Mouse (Mus musculus) heart, embryonic 15.5 days (tissue): Measurements from ENCODE around the gene Gm11168. TPM values are rescaled to one million over a fixed set of nuclear protein-coding genes. Genes with fewer than 3 reads are reported as not detected.
"Not testable (repeated sequence)": the region's sequence is repeated elsewhere in the genome, so short reads cannot be mapped to it uniquely, and the experiment has no call there.

Experiments used
- ATAC-seq: fragments of 200-750 bp; cut with Nextera tagmentation; replicated peaks from 2 replicates; pipeline ENCODE4 v1.8.0; 2017; ENCODE audit warnings: low read depth, moderate TSS enrichment; ENCODE audit not compliant: insufficient number of reproducible peaks, insufficient read depth, low FRiP score
- H3K27ac ChIP-seq: fragments of 300-500 bp; sonication (generic); 2 replicates; pipeline ENCODE4 v1.5.1; 2015; ENCODE audit warnings: mild to moderate bottlenecking, inconsistent platforms
- H3K27me3 ChIP-seq: fragments of 300-500 bp; sonication (generic); 2 replicates; pipeline ENCODE4 v1.6.1; 2015; ENCODE audit warnings: inconsistent platforms
- H3K36me3 ChIP-seq: fragments of 300-500 bp; sonication (generic); 2 replicates; pipeline ENCODE4 v1.6.1; 2015; ENCODE audit warnings: mild to moderate bottlenecking, inconsistent platforms
- H3K4me1 ChIP-seq: fragments of 300-500 bp; sonication (generic); replicated peaks from 2 replicates; pipeline ENCODE4 v1.6.1; 2015; ENCODE audit warnings: inconsistent platforms
- H3K4me2 ChIP-seq: fragments of 300-500 bp; sonication (generic); 2 replicates; pipeline ENCODE4 v1.6.1; 2015; ENCODE audit warnings: inconsistent platforms, mild to moderate bottlenecking, moderate library complexity
- H3K4me3 ChIP-seq: fragments of 300-500 bp; sonication (generic); 2 replicates; pipeline ENCODE4 v1.5.1; 2015; ENCODE audit warnings: mild to moderate bottlenecking, inconsistent platforms
- H3K9ac ChIP-seq: fragments of 300-500 bp; sonication (generic); 2 replicates; pipeline ENCODE4 v1.6.1; 2015; ENCODE audit warnings: mild to moderate bottlenecking, inconsistent platforms
- H3K9me3 ChIP-seq: fragments of 300-500 bp; sonication (generic); replicated peaks from 2 replicates; pipeline ENCODE4 v1.6.1; 2016; ENCODE audit warnings: inconsistent platforms
- WGBS: fragments of 180-500 bp; shearing (Covaris S2); methylation state at CpG from one replicate; pipeline ENCODE4 v1.1.7; 2015; ENCODE audit warnings: mixed read lengths; 5-methylcytosine and 5-hydroxymethylcytosine counted together
- polyA plus RNA-seq: library from polyadenylated mRNA; unstranded; fragments of >200 nt; fragmentation: Nextera tagmentation; extraction: Ambion mirVana; gene quantifications from 2 replicates; pipeline ENCODE4 v1.2.1, GENCODE M21; 2015

Gene Gm11168
- polyA plus RNA-seq, 1 experiment from 2014 or later: not detected

DNA sequence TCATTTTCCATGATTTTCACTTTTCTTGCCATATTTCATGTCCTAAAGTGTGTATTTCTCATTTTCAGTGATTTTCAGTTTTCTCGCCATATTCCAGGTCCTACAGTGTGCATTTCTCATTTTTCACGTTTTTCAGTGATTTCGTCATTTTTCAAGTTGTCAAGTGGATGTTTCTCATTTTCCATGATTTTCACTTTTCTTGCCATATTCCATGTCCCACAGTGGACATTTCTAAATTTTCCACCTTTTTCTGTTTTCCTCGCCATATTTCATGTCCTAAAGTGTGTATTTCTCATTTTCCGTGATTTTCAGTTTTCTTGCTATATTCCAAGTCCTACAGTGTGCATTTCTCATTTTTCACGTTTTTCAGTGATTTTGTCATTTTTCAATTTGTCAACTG lies 12.8 kb downstream of the Gm11168 start:
- H3K4me2 ChIP-seq, H3K4me1 ChIP-seq, ATAC-seq, H3K9me3 ChIP-seq, H3K4me3 ChIP-seq, H3K27me3 ChIP-seq, H3K27ac ChIP-seq, H3K9ac ChIP-seq, H3K36me3 ChIP-seq: not testable (repeated sequence)
- WGBS: 71% methylated on average over 6 of the region's 6 CpGs

DNA sequence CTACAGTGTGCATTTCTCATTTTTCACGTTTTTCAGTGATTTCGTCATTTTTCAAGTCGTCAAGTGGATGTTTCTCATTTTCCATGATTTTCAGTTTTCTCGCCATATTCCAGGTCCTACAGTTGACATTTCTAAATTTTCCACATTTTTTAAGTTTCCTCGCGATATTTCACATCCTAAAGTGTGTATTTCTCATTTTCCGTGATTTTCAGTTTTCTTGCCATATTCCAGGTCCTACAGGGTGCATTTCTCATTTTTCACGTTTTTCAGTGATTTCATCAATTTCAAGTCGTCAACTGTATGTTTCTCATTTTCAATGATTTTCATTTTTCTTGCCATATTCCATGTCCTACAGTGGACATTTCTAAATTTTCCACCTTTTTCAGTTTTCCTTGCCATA lies 14.0 kb downstream of the Gm11168 start, which contains the start of gene Gm10719:
TSS of gene Gm10719 (plus strand) at position 301 of the 400 bp plus-strand sequence.
- not testable (repeated sequence) for H3K9me3 ChIP-seq, H3K27me3 ChIP-seq, H3K36me3 ChIP-seq, H3K4me1 ChIP-seq, H3K9ac ChIP-seq, H3K4me3 ChIP-seq, ATAC-seq, H3K4me2 ChIP-seq, H3K27ac ChIP-seq
- 47% methylated on average over 2 of the region's 9 CpGs for WGBS

DNA sequence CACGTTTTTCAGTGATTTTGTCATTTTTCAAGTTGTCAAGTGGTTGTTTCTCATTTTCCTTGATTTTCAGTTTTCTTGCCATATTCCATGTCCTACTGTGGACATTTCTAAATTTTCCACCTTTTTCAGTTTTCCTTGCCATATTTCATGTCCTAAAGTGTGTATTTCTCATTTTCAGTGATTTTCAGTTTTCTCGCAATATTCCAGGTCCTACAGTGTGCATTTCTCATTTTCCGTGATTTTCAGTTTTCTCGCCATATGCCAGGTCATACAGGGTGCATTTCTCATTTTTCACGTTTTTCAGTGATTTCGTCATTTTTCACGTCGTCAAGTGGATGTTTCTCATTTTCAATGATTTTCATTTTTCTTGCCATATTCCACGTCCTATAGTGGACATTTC lies 15.8 kb downstream of the Gm11168 start:
- not testable (repeated sequence) for H3K9me3 ChIP-seq, H3K27ac ChIP-seq, H3K4me1 ChIP-seq, H3K36me3 ChIP-seq, ATAC-seq, H3K4me3 ChIP-seq, H3K4me2 ChIP-seq, H3K27me3 ChIP-seq, H3K9ac ChIP-seq
- 57% methylated on average over 9 of the region's 9 CpGs for WGBS

DNA sequence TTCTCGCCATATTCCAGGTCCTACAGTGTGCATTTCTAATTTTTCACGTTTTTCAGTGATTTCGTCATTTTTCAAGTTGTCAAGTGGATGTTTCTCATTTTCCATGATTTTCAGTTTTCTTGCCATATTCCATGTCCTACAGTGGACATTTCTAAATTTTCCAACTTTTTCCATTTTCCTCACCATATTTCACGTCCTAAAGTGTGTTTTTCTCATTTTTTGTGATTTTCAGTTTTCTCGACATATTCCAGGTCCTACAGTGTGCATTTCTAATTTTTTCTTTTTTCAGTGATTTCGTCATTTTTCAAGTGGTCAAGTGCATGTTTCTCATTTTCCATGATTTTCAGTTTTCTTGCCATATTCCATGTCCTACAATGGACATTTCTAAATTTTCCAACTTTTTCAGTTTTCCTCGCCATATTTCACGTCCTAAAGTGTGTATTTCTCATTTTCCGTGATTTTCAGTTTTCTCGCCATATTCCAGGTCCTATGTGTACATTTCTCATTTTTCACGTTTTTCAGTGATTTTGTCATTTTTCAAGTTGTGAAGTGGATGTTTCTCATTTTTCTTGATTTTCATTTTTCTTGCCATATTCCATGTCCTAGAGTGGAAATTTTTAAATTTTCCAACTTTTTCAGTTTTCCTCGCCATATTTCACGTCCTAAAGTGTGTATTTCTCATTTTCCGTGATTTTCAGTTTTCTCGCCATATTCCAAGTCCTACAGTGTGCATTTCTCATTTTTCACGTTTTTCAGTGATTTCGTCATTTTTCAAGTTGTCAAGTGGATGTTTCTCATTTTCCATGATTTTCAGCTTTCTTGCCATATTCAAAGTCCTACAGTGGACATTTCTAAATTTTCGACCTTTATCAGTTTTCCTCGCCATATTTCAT lies 16.9 kb downstream of the Gm11168 start:
- not testable (repeated sequence) for H3K4me2 ChIP-seq, H3K27me3 ChIP-seq, H3K9ac ChIP-seq, H3K4me1 ChIP-seq, H3K36me3 ChIP-seq, H3K4me3 ChIP-seq, H3K9me3 ChIP-seq, H3K27ac ChIP-seq
- peak; percentile 54 for ATAC-seq
- WGBS: 69% methylated on average over 17 of the region's 19 CpGs

DNA sequence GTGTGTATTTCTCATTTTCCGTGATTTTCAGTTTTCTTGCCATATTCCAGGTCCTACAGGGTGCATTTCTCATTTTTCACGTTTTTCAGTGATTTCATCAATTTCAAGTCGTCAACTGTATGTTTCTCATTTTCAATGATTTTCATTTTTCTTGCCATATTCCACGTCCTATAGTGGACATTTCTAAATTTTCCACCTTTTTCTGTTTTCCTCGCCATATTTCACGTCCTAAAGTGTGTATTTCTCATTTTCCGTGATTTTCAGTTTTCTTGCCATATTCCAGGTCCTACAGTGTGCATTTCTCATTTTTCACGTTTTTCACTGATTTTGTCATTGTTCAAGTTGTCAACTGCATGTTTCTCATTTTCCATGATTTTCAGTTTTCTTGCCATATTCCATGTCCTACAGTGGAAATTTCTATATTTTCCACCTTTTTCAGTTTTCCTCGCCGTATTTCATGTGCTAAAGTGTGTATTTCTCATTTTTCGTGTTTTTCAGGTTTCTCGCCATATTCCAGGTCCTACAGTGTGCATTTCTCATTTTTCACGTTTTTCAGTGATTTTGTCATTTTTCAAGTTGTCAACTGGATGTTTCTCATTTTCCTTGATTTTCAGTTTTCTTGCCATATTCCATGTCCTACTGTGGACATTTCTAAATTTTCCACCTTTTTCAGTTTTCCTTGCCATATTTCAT lies 19.3 kb downstream of the Gm11168 start:
- not testable (repeated sequence) for H3K9me3 ChIP-seq, ATAC-seq
- WGBS: 72% methylated on average over 12 of the region's 13 CpGs

DNA sequence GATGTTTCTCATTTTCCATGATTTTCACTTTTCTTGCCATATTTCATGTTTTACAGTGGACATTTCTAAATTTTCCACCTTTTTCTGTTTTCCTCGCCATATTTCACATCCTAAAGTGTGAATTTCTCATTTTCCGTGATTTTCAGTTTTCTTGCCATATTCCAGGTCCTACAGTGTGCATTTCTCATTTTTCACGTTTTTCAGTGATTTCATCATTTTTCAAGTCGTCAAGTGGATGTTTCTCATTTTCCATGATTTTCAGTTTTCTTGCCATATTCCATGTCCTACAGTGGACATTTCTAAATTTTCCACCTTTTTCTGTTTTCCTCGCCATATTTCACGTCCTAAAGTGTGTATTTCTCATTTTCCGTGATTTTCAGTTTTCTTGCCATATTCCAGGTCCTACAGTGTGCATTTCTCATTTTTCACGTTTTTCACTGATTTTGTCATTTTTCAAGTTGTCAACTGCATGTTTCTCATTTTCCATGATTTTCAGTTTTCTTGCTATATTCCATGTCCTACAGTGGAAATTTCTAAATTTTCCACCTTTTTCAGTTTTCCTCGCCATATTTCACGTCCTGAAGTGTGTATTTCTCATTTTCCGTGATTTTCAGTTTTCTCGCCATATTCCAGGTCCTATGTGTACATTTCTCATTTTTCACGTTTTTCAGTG lies 20.3 kb downstream of the Gm11168 start, which contains the start of gene Gm10718:
TSS of gene Gm10718 (plus strand) at position 236 of the 673 bp plus-strand sequence.
- H3K36me3 ChIP-seq, H3K4me2 ChIP-seq, ATAC-seq, H3K4me3 ChIP-seq, H3K9ac ChIP-seq, H3K27me3 ChIP-seq, H3K4me1 ChIP-seq, H3K27ac ChIP-seq, H3K9me3 ChIP-seq: not testable (repeated sequence)
- 69% methylated on average over 12 of the region's 13 CpGs for WGBS

More for the DNA sequence above, 19.3 kb downstream of the Gm11168 start:
- H3K36me3 ChIP-seq, H3K27ac ChIP-seq, H3K9ac ChIP-seq, H3K4me1 ChIP-seq, H3K27me3 ChIP-seq, H3K4me3 ChIP-seq, H3K4me2 ChIP-seq: not testable (repeated sequence)

DNA sequence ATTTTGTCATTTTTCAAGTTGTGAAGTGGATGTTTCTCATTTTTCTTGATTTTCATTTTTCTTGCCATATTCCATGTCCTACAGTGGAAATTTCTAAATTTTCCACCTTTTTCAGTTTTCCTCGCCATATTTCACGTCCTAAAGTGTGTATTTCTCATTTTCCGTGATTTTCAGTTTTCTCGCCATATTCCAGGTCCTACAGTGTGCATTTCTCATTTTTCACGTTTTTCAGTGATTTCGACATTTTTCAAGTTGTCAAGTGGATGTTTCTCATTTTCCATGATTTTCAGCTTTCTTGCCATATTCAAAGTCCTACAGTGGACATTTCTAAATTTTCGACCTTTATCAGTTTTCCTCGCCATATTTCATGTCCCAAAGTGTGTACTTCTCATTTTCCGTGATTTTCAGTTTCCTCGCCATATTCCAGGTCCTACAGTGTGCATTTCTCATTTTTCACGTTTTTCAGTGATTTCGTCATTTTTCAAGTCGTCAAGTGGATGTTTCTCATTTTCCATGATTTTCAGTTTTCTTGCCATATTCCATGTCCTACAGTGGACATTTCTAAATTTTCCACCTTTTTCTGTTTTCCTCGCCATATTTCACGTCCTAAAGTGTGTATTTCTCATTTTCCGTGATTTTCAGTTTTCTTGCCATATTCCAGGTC lies 21.0 kb downstream of the Gm11168 start:
- ATAC-seq, H3K4me3 ChIP-seq: not testable (repeated sequence)
- 72% methylated on average over 16 of the region's 16 CpGs for WGBS

DNA sequence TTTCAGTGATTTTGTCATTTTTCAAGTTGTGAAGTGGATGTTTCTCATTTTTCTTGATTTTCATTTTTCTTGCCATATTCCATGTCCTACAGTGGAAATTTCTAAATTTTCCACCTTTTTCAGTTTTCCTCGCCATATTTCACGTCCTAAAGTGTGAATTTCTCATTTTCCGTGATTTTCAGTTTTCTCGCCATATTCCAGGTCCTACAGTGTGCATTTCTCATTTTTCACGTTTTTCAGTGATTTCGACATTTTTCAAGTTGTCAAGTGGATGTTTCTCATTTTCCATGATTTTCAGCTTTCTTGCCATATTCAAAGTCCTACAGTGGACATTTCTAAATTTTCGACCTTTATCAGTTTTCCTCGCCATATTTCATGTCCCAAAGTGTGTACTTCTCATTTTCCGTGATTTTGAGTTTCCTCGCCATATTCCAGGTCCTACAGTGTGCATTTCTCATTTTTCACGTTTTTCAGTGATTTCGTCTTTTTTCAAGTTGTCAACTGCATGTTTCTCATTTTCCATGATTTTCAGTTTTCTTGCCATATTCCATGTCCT lies 21.8 kb downstream of the Gm11168 start, which contains the start of gene Gm10717:
TSS of gene Gm10717 (plus strand) at position 506 of the 556 bp plus-strand sequence.
- H3K27me3 ChIP-seq, H3K36me3 ChIP-seq, ATAC-seq, H3K4me3 ChIP-seq, H3K4me1 ChIP-seq, H3K9ac ChIP-seq, H3K9me3 ChIP-seq, H3K27ac ChIP-seq, H3K4me2 ChIP-seq: not testable (repeated sequence)
- WGBS: 67% methylated on average over 12 of the region's 12 CpGs

More for the DNA sequence above, 21.0 kb downstream of the Gm11168 start:
- not testable (repeated sequence) for H3K4me1 ChIP-seq, H3K36me3 ChIP-seq, H3K4me2 ChIP-seq, H3K27me3 ChIP-seq, H3K27ac ChIP-seq, H3K9ac ChIP-seq, H3K9me3 ChIP-seq

DNA sequence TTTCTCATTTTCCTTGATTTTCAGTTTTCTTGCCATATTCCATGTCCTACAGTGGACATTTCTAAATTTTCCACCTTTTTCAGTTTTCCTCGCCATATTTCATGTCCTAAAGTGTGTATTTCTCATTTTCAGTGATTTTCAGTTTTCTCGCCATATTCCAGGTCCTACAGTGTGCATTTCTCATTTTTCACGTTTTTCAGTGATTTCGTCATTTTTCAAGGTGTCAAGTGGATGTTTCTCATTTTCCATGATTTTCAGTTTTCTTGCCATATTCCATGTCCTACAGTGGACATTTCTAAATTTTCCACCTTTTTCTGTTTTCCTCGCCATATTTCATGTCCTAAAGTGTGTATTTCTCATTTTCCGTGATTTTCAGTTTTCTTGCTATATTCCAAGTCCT lies 22.5 kb downstream of the Gm11168 start:
- not testable (repeated sequence) for H3K4me2 ChIP-seq, H3K27ac ChIP-seq, H3K36me3 ChIP-seq, H3K27me3 ChIP-seq, H3K4me1 ChIP-seq, H3K9me3 ChIP-seq, H3K4me3 ChIP-seq, ATAC-seq, H3K9ac ChIP-seq
- WGBS: 64% methylated on average over 6 of the region's 6 CpGs

DNA sequence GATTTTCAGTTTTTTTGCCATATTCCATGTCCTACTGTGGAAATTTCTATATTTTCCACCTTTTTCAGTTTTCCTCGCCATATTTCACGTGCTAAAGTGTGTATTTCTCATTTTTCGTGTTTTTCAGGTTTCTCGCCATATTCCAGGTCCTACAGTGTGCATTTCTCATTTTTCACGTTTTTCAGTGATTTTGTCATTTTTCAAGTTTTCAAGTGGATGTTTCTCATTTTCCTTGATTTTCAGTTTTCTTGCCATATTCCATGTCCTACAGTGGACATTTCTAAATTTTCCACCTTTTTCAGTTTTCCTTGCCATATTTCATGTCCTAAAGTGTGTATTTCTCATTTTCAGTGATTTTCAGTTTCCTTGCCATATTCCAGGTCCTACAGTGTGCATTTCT lies 23.0 kb downstream of the Gm11168 start:
- H3K27ac ChIP-seq, H3K9me3 ChIP-seq, H3K4me3 ChIP-seq, H3K27me3 ChIP-seq, ATAC-seq, H3K4me2 ChIP-seq, H3K4me1 ChIP-seq, H3K36me3 ChIP-seq, H3K9ac ChIP-seq: not testable (repeated sequence)
- WGBS: 69% methylated on average over 5 of the region's 5 CpGs

DNA sequence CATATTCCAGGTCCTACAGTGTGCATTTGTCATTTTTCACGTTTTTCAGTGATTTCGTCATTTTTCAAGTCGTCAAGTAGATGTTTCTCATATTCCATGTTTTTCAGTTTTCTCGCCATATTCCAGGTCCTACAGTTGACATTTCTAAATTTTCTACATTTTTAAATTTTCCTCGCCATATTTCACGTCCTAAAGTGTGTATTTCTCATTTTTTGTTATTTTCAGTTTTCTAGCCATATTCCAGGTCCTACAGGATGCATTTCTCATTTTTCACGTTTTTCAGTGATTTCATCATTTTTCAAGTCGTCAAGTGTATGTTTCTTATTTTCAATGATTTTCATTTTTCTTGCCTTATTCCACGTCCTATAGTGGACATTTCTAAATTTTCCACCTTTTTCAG lies 23.6 kb downstream of the Gm11168 start:
- H3K36me3 ChIP-seq, H3K9me3 ChIP-seq, H3K9ac ChIP-seq, H3K27me3 ChIP-seq, ATAC-seq, H3K4me1 ChIP-seq, H3K27ac ChIP-seq, H3K4me3 ChIP-seq, H3K4me2 ChIP-seq: not testable (repeated sequence)
- WGBS: 62% methylated on average over 9 of the region's 9 CpGs
